Mouse (Mus musculus): ENCODE data around the gene Cux2.
A peak's percentile ranks its signal among the peaks of the same experiment; 100 is the strongest.

Gene Cux2

DNA sequence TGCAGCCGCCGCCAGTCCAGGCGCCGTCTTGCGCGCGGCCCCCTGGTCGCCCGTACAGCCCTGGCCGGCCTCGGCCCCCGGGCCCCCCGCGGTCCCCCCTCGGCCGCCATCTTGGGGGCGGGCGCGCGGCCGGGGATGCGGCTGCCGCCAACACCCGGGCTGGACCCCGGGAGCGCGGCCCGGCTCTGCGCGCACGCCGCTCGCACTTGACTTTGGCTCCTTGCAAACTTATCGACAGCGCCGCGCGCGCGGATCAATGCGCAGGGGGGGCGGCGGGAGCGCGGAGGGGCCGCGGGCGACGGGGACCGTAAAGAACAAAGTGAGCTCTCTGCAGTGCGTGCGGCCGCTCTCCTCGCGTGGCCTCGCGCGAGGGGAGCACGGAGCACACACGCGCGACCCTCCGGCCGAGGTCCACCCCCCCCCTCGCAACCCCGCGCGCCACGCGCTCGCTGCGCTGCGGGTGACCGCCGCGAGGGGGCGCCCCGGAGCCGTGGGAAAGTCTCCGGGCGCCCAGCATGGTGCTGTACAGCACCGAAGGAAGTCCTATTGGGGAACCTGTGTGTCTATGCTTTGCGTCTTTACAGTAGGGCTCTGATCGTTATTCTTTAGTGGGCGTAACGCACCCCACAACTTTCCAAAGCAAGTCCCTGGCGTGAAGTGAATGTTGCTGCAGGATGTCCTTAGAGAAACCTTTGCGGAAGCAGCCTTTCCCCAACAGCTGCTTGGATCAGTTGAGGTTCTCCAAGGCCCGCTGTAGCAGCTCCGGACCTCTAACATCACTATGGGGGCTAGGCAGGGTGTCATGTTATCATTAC, at the start of gene Cux2:
Gene Cux2 (minus strand): TSS at position 86 of the 815 bp plus-strand sequence.
- DNase-seq (ENCODE audit: low spot score), result no peak

- DNase-seq (ENCODE audit: low spot score), result no peak
These were observed 44.5 kb upstream of the Cux2 start for GRCm38 (mm10) chr5:122094439-122094838.

GRCm38 (mm10) chr5:122093734-122094133, 43.8 kb upstream of the Cux2 start:
- no peak for DNase-seq (ENCODE audit: low spot score)

- DNase-seq (ENCODE audit: low spot score), result no peak
These were observed 42.9 kb upstream of the Cux2 start for GRCm38 (mm10) chr5:122092794-122093193.

- no peak for DNase-seq (ENCODE audit: low spot score)
These were observed 41.2 kb upstream of the Cux2 start for GRCm38 (mm10) chr5:122091070-122091469.

DNA sequence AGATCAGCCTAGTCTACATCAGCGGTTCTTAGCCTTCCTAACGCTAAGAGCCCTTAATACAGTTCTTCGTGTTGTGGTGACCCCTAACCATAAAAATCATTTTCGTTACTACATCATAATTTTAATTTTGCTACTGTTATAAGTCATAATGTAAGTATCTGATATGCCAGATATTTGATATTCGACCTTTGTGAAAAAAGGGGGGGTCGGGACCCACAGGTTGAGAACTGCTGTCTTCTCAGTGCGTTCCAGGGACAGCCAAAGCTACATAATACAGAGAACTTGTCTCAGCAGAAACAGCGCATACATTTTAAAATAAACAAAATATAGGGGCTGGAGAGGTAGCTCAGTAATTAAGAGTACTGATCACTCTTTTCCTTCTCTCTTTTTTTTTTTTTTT, 39.8 kb upstream of the Cux2 start:
- no peak for DNase-seq (ENCODE audit: low spot score)

DNA sequence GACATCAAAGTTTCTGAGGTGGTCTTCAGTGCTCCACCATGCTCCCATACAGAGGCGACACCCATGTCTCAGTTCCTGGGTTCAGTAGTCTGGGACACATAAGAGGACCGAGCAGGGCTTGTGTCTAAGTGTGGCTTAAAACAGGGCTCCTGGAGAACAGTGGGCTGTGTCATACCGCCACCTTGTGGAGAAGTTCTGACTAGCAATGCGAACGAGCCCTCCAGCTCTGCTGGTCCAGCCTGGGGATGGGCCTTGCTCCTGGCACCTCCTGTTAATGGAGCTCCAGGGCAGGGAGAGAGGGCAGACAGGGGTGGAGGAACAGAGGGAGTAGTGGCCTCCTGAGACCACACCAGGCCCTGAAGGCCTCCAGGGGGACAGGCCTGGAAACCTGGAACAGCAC, 39.0 kb upstream of the Cux2 start:
- peak; percentile 83 for DNase-seq (ENCODE audit: low spot score)

DNA sequence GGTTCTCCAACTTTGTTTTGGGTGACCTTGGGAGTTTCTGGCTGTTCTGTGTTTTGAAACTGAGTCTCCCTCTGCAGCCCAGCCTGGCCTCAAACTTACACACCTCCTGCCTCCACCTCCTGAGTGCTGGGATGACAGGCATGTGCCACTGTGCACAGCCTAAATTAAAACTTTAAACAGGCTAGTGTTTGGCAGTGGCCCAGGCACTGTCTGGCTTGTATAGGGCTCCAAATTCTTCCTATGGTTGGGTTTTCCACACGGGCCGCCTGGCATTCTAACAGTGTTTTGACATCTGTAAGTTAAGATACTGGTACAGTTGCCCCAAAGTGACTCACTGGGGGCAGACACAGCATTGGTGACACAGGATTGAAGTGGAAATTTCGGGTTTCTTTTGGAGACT, 36.2 kb upstream of the Cux2 start:
- DNase-seq (ENCODE audit: low spot score), result no peak

DNA sequence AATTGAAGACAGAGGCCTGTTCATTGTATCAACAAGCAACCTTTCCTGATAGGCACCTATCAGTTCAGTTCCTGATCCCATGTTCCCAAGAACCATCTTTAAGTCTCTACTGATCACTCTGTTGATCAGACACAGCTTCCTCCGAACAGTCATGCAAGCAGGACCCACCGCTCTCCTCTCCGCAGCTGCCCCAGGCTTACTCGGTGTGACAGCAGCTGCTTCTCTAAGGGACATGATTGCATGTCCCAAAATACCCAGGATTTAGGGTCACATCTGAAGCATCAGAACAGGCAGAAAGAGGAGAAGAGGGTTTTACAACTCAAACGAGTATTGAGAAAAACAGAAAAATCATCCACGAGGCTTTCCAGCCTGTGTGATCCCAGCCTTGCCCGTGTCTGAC, 35.4 kb upstream of the Cux2 start:
- no peak for DNase-seq (ENCODE audit: low spot score)

DNA sequence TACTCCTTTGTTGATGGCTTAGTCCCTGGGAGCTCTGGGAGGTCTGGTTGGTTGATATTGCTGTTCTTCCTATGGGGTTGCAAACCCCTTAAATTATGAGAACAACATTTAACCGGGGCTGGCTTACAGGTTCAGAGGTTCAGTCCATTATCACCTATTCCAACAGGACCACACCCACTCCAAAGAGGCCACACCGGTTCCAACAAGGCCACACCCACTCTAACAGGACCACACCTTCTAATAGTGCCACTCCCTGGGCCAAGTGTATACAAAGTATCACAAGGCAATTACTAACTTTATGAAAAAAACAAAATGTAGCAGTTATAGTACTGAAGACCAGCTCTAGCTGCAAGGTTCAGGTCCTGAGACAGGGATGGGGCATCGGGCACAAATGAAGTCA, 34.6 kb upstream of the Cux2 start:
- no peak for DNase-seq (ENCODE audit: low spot score)

- DNase-seq (ENCODE audit: low spot score), result no peak
These were observed 33.4 kb upstream of the Cux2 start for GRCm38 (mm10) chr5:122083282-122083681.

GRCm38 (mm10) chr5:122081471-122081870, 31.6 kb upstream of the Cux2 start:
- DNase-seq (ENCODE audit: low spot score), result no peak

GRCm38 (mm10) chr5:122080930-122081329, 31.0 kb upstream of the Cux2 start:
- peak; percentile 85 for DNase-seq (ENCODE audit: low spot score)

GRCm38 (mm10) chr5:122079796-122080195, 29.9 kb upstream of the Cux2 start:
- DNase-seq (ENCODE audit: low spot score), result no peak

GRCm38 (mm10) chr5:122077244-122077643, 27.3 kb upstream of the Cux2 start:
- no peak for DNase-seq (ENCODE audit: low spot score)

GRCm38 (mm10) chr5:122075736-122076135, 25.8 kb upstream of the Cux2 start:
- no peak for DNase-seq (ENCODE audit: low spot score)

DNA sequence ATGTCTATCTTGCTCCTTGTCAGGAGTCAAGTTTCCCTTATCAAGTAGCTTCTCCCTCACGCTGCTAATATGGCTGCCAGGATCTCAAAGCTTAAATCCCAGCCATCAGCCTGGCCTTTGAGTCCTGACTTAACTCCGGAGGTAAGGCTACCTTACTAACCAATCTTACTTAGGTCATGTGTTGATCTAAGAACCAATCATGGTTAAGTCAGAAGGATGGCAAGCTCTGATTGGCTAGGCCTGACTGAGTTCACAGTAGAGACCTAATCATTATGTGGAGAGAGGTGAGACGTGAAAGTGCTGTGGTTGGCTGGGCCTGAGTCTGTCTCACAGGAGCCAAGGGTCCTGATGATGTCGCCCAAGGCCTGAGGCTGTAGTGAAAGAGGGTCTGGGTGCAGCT, 22.1 kb upstream of the Cux2 start:
- DNase-seq (ENCODE audit: low spot score), result no peak

- no peak for DNase-seq (ENCODE audit: low spot score)
These were observed 21.3 kb upstream of the Cux2 start for GRCm38 (mm10) chr5:122070963-122071800.

- no peak for DNase-seq (ENCODE audit: low spot score)
These were observed 18.7 kb upstream of the Cux2 start for GRCm38 (mm10) chr5:122068563-122068962.

DNA sequence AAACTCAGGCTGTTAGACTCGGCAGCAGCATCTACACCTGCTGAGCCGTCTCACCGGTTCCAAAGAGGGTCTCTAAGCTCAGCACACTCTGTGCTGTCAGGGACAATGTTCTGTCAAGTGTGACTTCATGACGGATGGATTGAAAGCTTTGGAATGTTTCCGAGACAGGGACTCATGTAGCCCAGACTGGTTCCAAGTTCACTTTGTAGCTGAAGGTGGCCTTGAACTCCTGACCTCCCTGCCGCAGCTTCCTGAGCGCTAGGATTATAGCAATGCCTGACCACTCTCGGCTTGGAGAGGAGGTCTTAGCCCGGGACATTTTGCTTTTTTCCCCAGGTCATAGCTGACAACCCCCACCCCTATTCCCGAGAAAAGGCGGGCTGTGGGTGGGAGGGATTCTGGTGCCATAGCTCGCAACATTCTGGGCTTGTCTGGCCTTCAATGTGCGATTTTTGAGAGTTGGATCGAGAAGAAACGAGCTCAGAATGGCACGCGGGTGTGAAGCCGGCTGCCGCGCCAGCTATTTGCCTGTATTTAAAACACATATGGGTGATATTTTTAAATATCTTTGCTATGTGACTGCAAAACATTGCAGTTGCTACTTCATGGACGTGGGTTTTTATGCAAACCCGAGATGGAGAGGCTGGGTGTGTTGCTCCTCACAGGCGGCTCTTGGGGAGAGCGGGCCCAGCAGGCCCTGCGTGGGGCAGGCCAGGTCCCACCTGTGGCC, 13.5 kb upstream of the Cux2 start:
- no peak for DNase-seq (ENCODE audit: low spot score)

- no peak for DNase-seq (ENCODE audit: low spot score)
These were observed 12.6 kb upstream of the Cux2 start for GRCm38 (mm10) chr5:122062479-122062878.

DNA sequence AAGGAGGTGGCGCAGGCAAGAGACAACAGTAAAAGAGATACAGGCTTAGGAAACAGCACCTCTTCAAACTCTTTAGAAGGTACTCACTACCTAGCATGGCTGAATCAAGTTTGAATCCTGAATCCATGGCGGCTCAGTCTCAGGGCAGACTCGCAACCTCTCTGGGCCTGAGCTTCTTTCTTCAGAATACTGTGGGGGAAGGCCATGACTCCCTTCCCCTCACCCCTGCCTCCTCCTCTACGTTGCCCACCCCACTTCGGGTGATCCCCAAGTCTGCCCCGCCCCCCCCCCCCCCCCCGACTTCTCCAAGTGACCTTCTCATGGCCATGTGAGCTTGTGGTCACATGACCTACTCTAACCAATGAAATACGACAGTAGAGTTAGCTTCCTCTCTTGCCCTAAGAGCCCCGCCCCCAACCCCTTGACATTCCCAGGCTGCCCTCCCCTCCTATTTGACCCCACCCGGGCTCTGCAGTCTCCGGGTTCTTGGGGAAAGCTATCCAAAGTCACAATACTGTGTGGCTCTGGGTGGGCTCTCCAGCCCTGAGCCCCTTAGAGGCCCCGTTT, 10.9 kb upstream of the Cux2 start:
- no peak for DNase-seq (ENCODE audit: low spot score)
